Mouse (Mus musculus): ENCODE measurements around the gene Tmem240. TPM values are rescaled to one million over a fixed set of nuclear protein-coding genes. Genes with fewer than 3 reads are reported as not detected.
"Not testable (repeated sequence)": the region's sequence is repeated elsewhere in the genome, so short reads cannot be mapped to it uniquely, and the experiment has no call there.

Tmem240 gene
- polyA plus RNA-seq, 1 experiment from 2014 or later: 0.80 TPM

DNA sequence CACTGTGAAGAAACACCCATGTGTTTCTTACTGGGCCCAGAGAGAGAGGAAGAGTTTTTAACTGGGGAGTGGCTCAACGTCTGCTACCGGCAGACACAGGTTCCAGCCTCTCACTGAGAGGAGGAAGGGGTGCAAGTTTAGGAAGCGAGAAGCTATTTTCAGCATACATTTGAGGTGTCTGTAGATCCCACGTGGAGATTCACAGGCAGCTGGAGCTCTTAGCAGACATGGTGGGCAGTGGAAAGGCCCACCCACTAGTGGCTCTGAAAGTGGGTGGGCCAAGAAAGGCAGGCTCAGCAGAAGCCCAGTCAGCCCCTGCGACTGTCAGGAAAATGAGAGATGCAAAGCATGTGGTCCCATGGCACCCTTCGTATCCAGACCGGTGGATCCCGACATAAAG lies 3.7 kb downstream of the Tmem240 start:
- ATAC-seq (ENCODE audit: insufficient read depth, low FRiP score, low read depth): no peak
- H3K4me3 ChIP-seq (replicated peaks): no peak overlapping the region
- H3K27me3 ChIP-seq (replicated peaks): no peaks in the 10 kb centered on the region
- H3K4me1 ChIP-seq: peaks cover 14% of the 10 kb centered on the region
- peaks cover 27% of the 10 kb centered on the region; the same call in 1 of the 2 replicates for H3K36me3 ChIP-seq
- H3K9ac ChIP-seq: no peak overlapping the region
- H3K9me3 ChIP-seq: no peaks in the 10 kb centered on the region
- no peak overlapping the region for H3K27ac ChIP-seq
- H3K4me2 ChIP-seq: no peak overlapping the region
- 49% methylated on average over 8 of the region's 8 CpGs for WGBS

DNA sequence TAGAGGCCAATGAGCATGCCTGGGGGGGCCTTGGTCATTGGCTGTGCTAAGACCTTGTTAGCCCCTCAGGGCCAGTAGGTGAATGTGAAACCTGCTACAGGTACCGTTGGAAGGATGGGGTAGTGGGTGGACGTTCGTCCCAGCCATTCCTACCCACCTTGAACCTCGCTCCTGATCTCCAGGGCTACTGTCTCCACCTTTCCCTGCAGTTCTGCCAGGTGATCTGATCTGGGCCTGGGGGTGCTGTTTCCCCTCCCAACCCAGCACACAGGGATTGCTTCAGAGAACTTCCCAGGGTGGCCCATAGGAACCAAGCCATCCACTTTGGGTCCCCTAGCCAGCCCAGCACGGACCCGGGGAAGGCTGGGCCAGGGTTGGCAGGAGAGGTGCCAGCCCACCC lies 4.6 kb downstream of the Tmem240 start:
- H3K4me1 ChIP-seq: peaks cover 9% of the 10 kb centered on the region; the same call in 1 of the 2 replicates
- no peaks in the 10 kb centered on the region for H3K9me3 ChIP-seq
- peaks cover 31% of the 10 kb centered on the region; the same call in 1 of the 2 replicates for H3K36me3 ChIP-seq
- no peak for ATAC-seq (ENCODE audit: insufficient read depth, low FRiP score, low read depth)
- 80% methylated on average over 6 of the region's 6 CpGs for WGBS
- no peak overlapping the region for H3K4me3 ChIP-seq (replicated peaks)
- no peak overlapping the region for H3K4me2 ChIP-seq
- no peak overlapping the region for H3K9ac ChIP-seq
- H3K27me3 ChIP-seq (replicated peaks): no peaks in the 10 kb centered on the region
- H3K27ac ChIP-seq: no peak overlapping the region

DNA sequence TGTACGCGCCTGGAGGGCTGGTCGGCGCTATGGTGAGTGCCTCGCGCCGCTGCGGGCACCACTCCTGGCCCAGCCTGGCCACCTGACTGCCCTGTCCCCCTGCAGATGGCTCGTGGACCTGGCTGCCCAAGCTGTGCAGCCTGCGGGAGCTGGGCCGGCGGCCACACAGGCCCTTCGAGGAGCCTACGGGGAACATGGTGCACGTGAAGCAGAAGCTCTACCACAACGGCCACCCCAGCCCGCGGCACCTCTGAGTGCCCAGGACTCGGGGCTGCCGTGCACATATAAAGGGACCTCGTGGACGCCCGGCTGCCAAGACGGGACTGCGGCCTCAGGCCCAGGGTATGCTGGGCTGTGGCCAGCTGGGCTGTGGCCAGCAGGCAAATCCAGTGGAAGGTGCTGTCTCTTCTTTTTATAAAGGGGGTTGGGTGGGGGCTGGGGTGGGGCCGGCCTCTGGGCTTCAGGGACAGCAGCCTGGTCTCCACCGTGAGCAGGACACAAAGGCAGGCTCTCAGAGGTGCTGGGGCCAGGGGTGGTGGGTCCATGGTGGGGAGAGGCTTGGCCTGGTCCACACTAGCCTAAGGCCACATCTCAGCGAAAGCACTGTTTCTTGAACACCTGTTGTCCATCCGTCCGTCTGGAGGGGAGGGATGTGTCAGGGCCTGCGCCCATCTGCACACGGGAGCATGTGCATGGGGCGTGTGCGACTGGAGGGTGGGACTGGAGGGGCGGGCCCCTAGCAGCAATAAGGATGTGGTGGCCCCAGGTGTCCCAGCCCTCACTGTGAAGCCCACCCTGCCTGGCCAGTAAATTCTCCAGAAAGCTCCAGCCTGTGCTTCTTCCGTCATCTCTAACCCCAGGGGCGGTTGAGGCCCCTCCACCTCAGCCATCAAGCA lies 5.4 kb downstream of the Tmem240 start:
- no peak for ATAC-seq (ENCODE audit: insufficient read depth, low FRiP score, low read depth)
- H3K27me3 ChIP-seq (replicated peaks): no peaks in the 10 kb centered on the region
- H3K4me1 ChIP-seq: peaks cover 9% of the 10 kb centered on the region; the same call in 1 of the 2 replicates
- peaks cover 38% of the 10 kb centered on the region; the same call in 1 of the 2 replicates for H3K36me3 ChIP-seq
- WGBS: 83% methylated on average over 34 of the region's 37 CpGs
- H3K4me3 ChIP-seq (replicated peaks): no peak overlapping the region
- no peak overlapping the region for H3K9ac ChIP-seq
- H3K4me2 ChIP-seq: no peak overlapping the region
- H3K27ac ChIP-seq: no peak overlapping the region
- no peaks in the 10 kb centered on the region for H3K9me3 ChIP-seq

DNA sequence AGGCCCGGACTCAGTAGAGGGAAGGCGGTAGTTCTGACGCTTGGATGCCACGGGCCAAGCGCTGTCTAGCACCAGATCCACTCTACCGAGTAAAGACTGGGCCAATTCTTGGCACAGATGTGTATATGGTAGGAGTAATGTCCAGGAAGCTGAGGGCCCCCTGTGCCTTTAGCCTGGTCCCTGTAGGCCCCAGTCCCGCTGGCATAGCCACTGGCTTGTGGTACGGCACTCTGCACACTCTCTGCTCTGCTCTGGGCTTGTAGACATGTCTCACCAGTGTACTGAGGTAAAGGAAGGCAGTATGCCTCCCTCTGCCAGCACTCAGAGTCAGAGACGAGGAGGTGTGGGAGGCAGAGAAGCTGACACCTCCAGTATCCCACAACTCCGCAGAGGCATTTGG lies 6.1 kb downstream of the Tmem240 start:
- ATAC-seq (ENCODE audit: insufficient read depth, low FRiP score, low read depth); H3K27ac ChIP-seq; H3K4me3 ChIP-seq (replicated peaks); H3K9ac ChIP-seq; H3K4me1 ChIP-seq; H3K9me3 ChIP-seq; H3K27me3 ChIP-seq (replicated peaks); H3K4me2 ChIP-seq: not testable (repeated sequence)
- peaks cover 41% of the 10 kb centered on the region; the same call in 1 of the 2 replicates for H3K36me3 ChIP-seq
- WGBS: 85% methylated on average over 10 of the region's 10 CpGs

DNA sequence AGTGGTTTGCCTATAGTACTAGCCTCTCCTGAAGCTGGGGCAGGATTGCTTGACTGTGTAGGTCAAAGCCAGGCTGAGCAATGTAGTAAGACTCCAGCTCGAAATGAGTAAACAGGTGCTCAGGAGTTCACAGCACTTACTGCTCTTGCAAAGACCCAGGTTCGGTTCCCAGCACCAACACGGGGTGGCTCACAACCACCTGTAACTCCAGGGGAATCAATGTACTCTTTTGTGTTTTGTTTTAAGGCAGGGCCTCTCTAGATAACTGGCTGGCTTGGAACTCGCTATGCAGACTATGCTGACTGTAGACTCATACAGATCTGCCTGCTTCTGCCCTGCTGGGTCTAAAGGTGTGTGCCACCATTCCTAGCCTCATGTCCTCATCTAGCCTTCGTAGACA lies 8.1 kb downstream of the Tmem240 start:
- peaks cover 47% of the 10 kb centered on the region for H3K36me3 ChIP-seq
- WGBS: 85% methylated on average over 5 of the region's 5 CpGs
- no peak overlapping the region for H3K27ac ChIP-seq
- no peak overlapping the region for H3K9ac ChIP-seq
- H3K4me3 ChIP-seq (replicated peaks): no peak overlapping the region
- H3K9me3 ChIP-seq: no peaks in the 10 kb centered on the region
- no peak overlapping the region for H3K4me2 ChIP-seq
- H3K4me1 ChIP-seq: no peaks in the 10 kb centered on the region
- no peaks in the 10 kb centered on the region for H3K27me3 ChIP-seq (replicated peaks)
- ATAC-seq (ENCODE audit: insufficient read depth, low FRiP score, low read depth): no peak

DNA sequence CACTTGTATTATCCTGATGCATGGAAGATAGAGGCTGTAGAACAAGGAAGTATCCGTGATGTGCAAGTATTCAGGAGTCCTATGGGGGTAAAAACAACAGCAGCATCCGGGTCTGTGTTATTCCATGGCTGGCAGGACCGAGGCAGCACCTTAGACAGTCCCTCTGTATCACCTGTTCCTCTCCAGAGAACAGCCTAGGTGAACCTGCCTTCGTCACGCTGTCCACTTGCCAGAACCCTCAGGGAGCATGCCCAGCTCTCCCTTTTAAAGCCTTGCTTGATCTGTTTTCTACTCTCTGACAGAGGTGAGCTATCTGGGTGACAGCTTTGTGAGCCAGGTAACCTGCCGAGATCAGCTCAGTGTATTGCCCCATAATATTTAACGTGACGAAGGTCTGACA lies 9.9 kb downstream of the Tmem240 start:
- Histone ChIP-seq H3K4me1 (no peaks in the 10 kb centered on the region), H3K36me3 (peaks cover 64% of the 10 kb centered on the region), H3K9me3 (no peaks in the 10 kb centered on the region), H3K4me3 (replicated peaks) (no peak overlapping the region), H3K4me2 (no peak overlapping the region), H3K27me3 (replicated peaks) (no peaks in the 10 kb centered on the region), H3K27ac (no peak overlapping the region), H3K9ac (no peak overlapping the region)
- 85% methylated on average over 8 of the region's 8 CpGs for WGBS
- ATAC-seq (ENCODE audit: insufficient read depth, low FRiP score, low read depth): no peak

DNA sequence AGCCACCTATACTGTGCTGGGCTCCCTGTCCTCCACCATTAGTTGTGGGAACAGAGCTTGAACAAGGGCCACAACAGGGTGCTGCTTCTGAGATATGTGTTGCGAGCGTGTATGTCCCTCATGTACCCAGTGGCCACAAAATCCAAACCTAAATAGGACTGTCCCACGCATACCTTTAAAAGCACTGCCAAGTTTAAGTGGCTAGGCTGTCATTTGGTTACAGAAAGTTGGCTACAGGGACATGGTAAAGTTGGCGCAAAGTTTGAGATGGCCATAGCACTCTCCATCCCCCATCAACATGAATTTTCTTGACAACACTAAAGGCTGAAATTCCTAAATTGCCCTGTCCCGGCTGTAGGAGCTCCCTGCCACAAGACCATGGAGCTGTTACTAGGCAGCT lies 10.5 kb downstream of the Tmem240 start:
- WGBS: 90% methylated on average over 5 of the region's 5 CpGs
- H3K27me3 ChIP-seq (replicated peaks): no peaks in the 10 kb centered on the region
- no peaks in the 10 kb centered on the region for H3K9me3 ChIP-seq
- peaks cover 63% of the 10 kb centered on the region for H3K36me3 ChIP-seq
- H3K4me1 ChIP-seq: no peaks in the 10 kb centered on the region
- H3K4me2 ChIP-seq: no peak overlapping the region
- no peak overlapping the region for H3K27ac ChIP-seq
- H3K4me3 ChIP-seq (replicated peaks): no peak overlapping the region
- ATAC-seq (ENCODE audit: insufficient read depth, low FRiP score, low read depth): no peak
- no peak overlapping the region for H3K9ac ChIP-seq

DNA sequence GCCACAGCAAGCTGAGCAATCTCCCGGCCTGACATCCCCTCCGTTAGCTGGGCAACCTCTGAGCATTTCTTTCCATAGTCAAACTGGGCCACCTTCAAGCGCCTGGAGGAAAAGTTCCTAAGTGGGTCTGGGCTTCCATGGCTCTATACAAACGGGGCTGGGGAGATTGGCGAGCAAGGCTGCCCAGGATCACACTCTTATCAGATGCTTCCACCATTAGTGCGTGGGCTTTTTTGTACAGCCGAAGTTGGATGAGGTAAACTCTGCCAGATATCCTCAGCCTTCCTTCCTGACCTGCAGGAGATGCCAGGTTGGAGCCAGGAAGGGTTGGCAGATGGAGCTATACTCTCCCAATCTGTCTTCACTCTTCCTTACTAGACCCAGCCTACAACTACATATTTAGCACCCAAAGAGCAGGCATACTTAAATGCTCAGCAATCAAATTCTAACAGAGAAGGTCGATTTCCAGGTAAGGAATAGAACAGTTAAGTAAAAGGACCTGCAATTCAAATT lies 11.5 kb downstream of the Tmem240 start:
- no peak for ATAC-seq (ENCODE audit: insufficient read depth, low FRiP score, low read depth)
- Histone ChIP-seq H3K9me3 (no peaks in the 10 kb centered on the region), H3K27me3 (replicated peaks) (no peaks in the 10 kb centered on the region), H3K9ac (no peak overlapping the region), H3K4me3 (replicated peaks) (no peak overlapping the region), H3K4me1 (no peaks in the 10 kb centered on the region), H3K36me3 (peaks cover 68% of the 10 kb centered on the region), H3K4me2 (no peak overlapping the region), H3K27ac (no peak overlapping the region)
- 81% methylated on average over 8 of the region's 8 CpGs for WGBS

DNA sequence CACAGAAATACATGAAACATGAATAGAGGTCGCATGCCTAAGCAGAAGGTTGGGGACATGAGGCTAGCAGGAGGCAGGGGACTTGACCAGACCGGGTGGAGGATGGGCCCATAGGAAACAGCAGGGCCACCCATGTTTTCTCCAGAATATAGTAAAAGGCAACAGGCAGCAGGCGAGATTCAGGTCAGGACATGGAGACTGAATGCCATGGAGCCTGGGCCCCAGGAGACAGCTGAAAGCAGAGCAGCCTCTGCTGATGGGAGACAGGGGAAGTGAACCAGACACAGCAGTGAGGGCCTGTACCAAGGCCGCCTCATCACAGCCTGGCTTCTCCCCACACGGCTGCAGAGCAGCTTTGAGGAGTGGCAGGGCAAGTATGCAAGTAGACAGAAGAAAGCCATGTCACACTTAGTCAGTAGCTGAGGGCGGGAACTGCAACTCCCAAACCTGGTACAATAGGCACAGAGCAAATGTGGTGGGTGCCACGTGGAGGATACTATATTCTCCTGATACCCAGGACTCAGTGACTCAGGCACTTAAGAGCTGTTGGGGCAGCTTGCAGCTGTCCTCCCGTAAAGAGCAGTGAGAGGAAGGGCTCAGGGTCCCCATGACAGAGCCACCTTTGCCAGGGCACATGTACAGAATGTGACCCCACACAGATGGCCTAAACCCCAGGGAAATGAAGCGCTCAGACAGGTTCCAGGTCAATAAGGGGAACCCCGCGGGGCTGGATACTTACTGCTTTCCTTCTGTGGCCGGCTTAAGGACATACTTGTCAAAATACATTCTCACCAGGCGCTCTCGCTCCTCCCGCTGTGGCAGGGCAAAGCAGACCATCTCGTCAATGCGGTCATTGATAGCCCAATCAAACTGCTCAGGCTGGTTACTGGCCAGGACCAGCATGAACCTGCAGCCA lies 12.2 kb downstream of the Tmem240 start:
- Histone ChIP-seq H3K4me1 (no peaks in the 10 kb centered on the region), H3K36me3 (peaks cover 70% of the 10 kb centered on the region), H3K4me3 (replicated peaks) (no peak overlapping the region), H3K4me2 (no peak overlapping the region), H3K27ac (no peak overlapping the region), H3K27me3 (replicated peaks) (no peaks in the 10 kb centered on the region), H3K9ac (no peak overlapping the region), H3K9me3 (no peaks in the 10 kb centered on the region)
- WGBS: 89% methylated on average over 17 of the region's 17 CpGs
- no peak for ATAC-seq (ENCODE audit: insufficient read depth, low FRiP score, low read depth)

DNA sequence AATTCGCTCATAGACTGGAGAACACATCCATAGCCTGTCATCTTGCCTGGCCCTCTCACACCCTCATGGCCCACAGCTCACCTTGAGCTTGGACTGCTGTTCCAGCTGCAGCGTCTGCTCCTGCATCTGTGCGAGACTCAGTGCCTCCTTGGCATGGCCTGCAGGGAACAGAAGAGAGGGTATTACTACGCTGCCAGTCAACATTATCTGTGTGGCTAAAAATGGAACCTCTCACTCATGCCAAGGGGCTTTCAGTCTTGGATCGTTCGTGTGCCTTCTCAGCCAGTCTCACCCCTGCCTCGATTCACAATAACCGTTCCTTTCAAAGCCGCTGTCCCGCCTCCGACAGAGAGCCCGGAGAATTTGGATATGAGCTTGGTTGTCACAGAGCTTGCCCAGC lies 22.4 kb downstream of the Tmem240 start:
- WGBS: 92% methylated on average over 12 of the region's 12 CpGs
- ATAC-seq (ENCODE audit: insufficient read depth, low FRiP score, low read depth): no peak

DNA sequence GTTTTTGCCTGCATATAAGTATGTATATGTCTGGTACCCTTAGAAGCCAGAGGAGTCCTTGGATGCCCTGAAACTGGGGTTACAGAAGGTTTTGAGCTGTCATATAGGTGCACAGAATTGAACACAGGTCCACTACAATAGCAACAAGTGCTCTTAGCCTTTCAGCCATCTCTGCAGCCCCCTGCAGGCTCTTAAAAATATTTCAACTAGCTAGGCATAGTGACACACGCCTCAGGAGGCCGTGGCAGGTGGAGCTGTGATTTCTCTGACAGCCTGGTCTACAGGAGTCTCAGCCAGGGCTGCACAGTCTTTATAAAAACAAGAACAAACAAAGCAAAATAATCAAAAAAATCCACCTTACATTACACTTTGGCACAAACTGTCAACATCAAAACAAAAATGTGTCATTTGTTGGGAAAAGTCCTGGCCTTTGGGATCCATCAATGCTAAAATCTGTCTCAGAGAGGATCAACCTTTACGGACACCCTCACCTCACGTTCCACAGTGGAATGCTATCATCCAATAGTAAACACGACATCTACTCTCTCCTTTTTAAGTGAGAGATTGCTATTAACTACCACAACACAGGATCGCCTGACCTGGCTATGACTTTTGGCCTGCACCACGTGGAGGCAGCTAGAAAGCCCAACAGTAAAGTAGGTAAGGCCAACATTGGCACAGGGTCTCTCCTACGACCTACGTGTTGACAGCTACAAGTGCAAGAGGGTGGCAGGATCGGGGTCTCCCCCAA lies 25.4 kb downstream of the Tmem240 start:
- peaks cover 13% of the 10 kb centered on the region for H3K4me1 ChIP-seq
- no peaks in the 10 kb centered on the region for H3K9me3 ChIP-seq
- no peak overlapping the region; the same call in 1 of the 2 replicates for H3K27ac ChIP-seq
- ATAC-seq (ENCODE audit: insufficient read depth, low FRiP score, low read depth): no peak; the same call in 1 of the 2 replicates
- 2% methylated on average over 10 of the region's 10 CpGs for WGBS
- peak overlapping the region; percentile 78 for H3K4me3 ChIP-seq (replicated peaks)
- H3K4me2 ChIP-seq: peak overlapping the region; percentile 98
- peaks cover 11% of the 10 kb centered on the region; the same call in 1 of the 2 replicates for H3K36me3 ChIP-seq
- H3K27me3 ChIP-seq (replicated peaks): no peaks in the 10 kb centered on the region
- H3K9ac ChIP-seq: peak overlapping the region; percentile 73; the same call in 1 of the 2 replicates

More for the DNA sequence above, 22.4 kb downstream of the Tmem240 start:
- H3K27ac ChIP-seq: no peak overlapping the region
- no peaks in the 10 kb centered on the region for H3K27me3 ChIP-seq (replicated peaks)
- H3K4me1 ChIP-seq: peaks cover 13% of the 10 kb centered on the region
- H3K9ac ChIP-seq: no peak overlapping the region
- no peaks in the 10 kb centered on the region for H3K9me3 ChIP-seq
- H3K4me3 ChIP-seq (replicated peaks): no peak overlapping the region
- peaks cover 34% of the 10 kb centered on the region for H3K36me3 ChIP-seq
- H3K4me2 ChIP-seq: no peak overlapping the region

All from stomach, embryonic 15.5 days (tissue).